Mouse (Mus musculus) heart, embryonic 12.5 days (tissue): ENCODE results near the gene Fam78a. TPM values are rescaled to one million over a fixed set of nuclear protein-coding genes. Genes with fewer than 3 reads are reported as not detected.

Experiments used
- ATAC-seq: fragments of 200-750 bp; cut with Nextera tagmentation; 2 replicates; pipeline ENCODE4 v1.8.0; 2017; ENCODE audit warnings: moderate TSS enrichment, moderate library complexity; ENCODE audit not compliant: insufficient number of reproducible peaks, low FRiP score
- H3K27ac ChIP-seq: fragments of 300-500 bp; sonication (generic); 2 replicates; pipeline ENCODE4 v1.5.1; 2016; ENCODE audit warnings: mild to moderate bottlenecking, moderate library complexity; ENCODE audit not compliant: poor library complexity, severe bottlenecking
- H3K27me3 ChIP-seq: fragments of 300-500 bp; sonication (generic); replicated peaks from 2 replicates; pipeline ENCODE4 v1.6.1; 2016; ENCODE audit warnings: mild to moderate bottlenecking, moderate library complexity
- H3K36me3 ChIP-seq: fragments of 300-500 bp; sonication (generic); 2 replicates; pipeline ENCODE4 v1.6.1; 2016; ENCODE audit warnings: mild to moderate bottlenecking, moderate library complexity
- H3K4me1 ChIP-seq: fragments of 300-500 bp; sonication (generic); replicated peaks from 2 replicates; pipeline ENCODE4 v1.6.1; 2016; ENCODE audit warnings: mild to moderate bottlenecking
- H3K4me2 ChIP-seq: fragments of 300-500 bp; sonication (generic); 2 replicates; pipeline ENCODE4 v1.6.1; 2016; ENCODE audit warnings: mild to moderate bottlenecking, moderate library complexity
- H3K4me3 ChIP-seq: fragments of 300-500 bp; sonication (generic); 2 replicates; pipeline ENCODE4 v1.5.1; 2016; ENCODE audit warnings: mild to moderate bottlenecking
- H3K9ac ChIP-seq: fragments of 300-500 bp; sonication (generic); 2 replicates; pipeline ENCODE4 v1.6.1; 2016; ENCODE audit warnings: mild to moderate bottlenecking, moderate library complexity
- H3K9me3 ChIP-seq: fragments of 300-500 bp; sonication (generic); replicated peaks from 2 replicates; pipeline ENCODE4 v1.6.1; 2016; ENCODE audit warnings: mild to moderate bottlenecking, moderate library complexity
- WGBS: fragments of 180-500 bp; shearing (Covaris S2); methylation state at CpG from one replicate; pipeline ENCODE4 v1.1.7; 2016; 5-methylcytosine and 5-hydroxymethylcytosine counted together
- polyA plus RNA-seq: library from polyadenylated mRNA; unstranded; fragments of >200 nt; fragmentation: Nextera tagmentation; extraction: Ambion mirVana; gene quantifications from 2 replicates; pipeline ENCODE4 v1.2.1, GENCODE M21; 2016

Gene Fam78a
- polyA plus RNA-seq, 1 experiment from 2014 or later: 50.7 TPM

GRCm38 (mm10) chr2:32058716-32059115 is 25.9 kb downstream of the Fam78a start:
- no peak overlapping the region for H3K9ac ChIP-seq
- no peaks in the 10 kb centered on the region for H3K9me3 ChIP-seq
- WGBS: 44% methylated on average over 5 of the region's 5 CpGs
- H3K36me3 ChIP-seq: peaks cover 3% of the 10 kb centered on the region; the same call in 1 of the 2 replicates
- no peak overlapping the region for H3K4me3 ChIP-seq
- no peaks in the 10 kb centered on the region for H3K27me3 ChIP-seq
- peak overlapping the region; percentile 91; the same call in 1 of the 2 replicates for H3K27ac ChIP-seq
- peaks cover 90% of the 10 kb centered on the region for H3K4me1 ChIP-seq
- no peak for ATAC-seq
- H3K4me2 ChIP-seq: no peak overlapping the region

- Histone ChIP-seq H3K9me3 (no peaks in the 10 kb centered on the region), H3K4me2 (no peak overlapping the region), H3K4me1 (peaks cover 90% of the 10 kb centered on the region), H3K27me3 (no peaks in the 10 kb centered on the region), H3K36me3 (peaks cover 7% of the 10 kb centered on the region; the same call in 1 of the 2 replicates), H3K9ac (no peak overlapping the region), H3K27ac (peak overlapping the region; percentile 91; the same call in 1 of the 2 replicates), H3K4me3 (no peak overlapping the region)
- ATAC-seq: no peak
- WGBS: 82% methylated on average over 9 of the region's 9 CpGs
These were observed 26.4 kb downstream of the Fam78a start for GRCm38 (mm10) chr2:32058241-32058640.

- WGBS: 73% methylated on average over 4 of the region's 4 CpGs
- Histone ChIP-seq H3K4me3 (no peak overlapping the region), H3K4me1 (peaks cover 86% of the 10 kb centered on the region), H3K9ac (no peak overlapping the region), H3K9me3 (no peaks in the 10 kb centered on the region), H3K27ac (peak overlapping the region; percentile 91), H3K4me2 (no peak overlapping the region), H3K27me3 (no peaks in the 10 kb centered on the region), H3K36me3 (peaks cover 7% of the 10 kb centered on the region; the same call in 1 of the 2 replicates)
- no peak for ATAC-seq
These were observed 26.9 kb downstream of the Fam78a start for GRCm38 (mm10) chr2:32057794-32058193.

GRCm38 (mm10) chr2:32057360-32057759 is 27.3 kb downstream of the Fam78a start:
- Histone ChIP-seq H3K27me3 (no peaks in the 10 kb centered on the region), H3K4me3 (no peak overlapping the region), H3K36me3 (peaks cover 10% of the 10 kb centered on the region), H3K4me1 (peaks cover 85% of the 10 kb centered on the region), H3K9me3 (no peaks in the 10 kb centered on the region), H3K9ac (peak overlapping the region; percentile 49; the same call in 1 of the 2 replicates), H3K27ac (peak overlapping the region; percentile 91), H3K4me2 (no peak overlapping the region)
- WGBS: 77% methylated on average over 2 of the region's 2 CpGs
- no peak for ATAC-seq

GRCm38 (mm10) chr2:32056524-32056923 is 28.1 kb downstream of the Fam78a start:
- Histone ChIP-seq H3K9ac (no peak overlapping the region), H3K9me3 (no peaks in the 10 kb centered on the region), H3K27me3 (no peaks in the 10 kb centered on the region), H3K4me3 (no peak overlapping the region), H3K4me2 (no peak overlapping the region), H3K27ac (peak overlapping the region; percentile 91), H3K36me3 (peaks cover 19% of the 10 kb centered on the region), H3K4me1 (peaks cover 85% of the 10 kb centered on the region)
- no peak for ATAC-seq
- WGBS: 46% methylated on average over 10 of the region's 10 CpGs

- no peak overlapping the region for H3K9ac ChIP-seq
- 0 out of 2 replicates have a peak, but pooled peaks have one; percentile 31 for ATAC-seq
- H3K9me3 ChIP-seq: no peaks in the 10 kb centered on the region
- WGBS: 36% methylated on average over 7 of the region's 7 CpGs
- H3K36me3 ChIP-seq: peaks cover 29% of the 10 kb centered on the region
- peak overlapping the region; percentile 93 for H3K27ac ChIP-seq
- peak overlapping the region; percentile 11 for H3K4me2 ChIP-seq
- H3K27me3 ChIP-seq: no peaks in the 10 kb centered on the region
- no peak overlapping the region for H3K4me3 ChIP-seq
- peaks cover 76% of the 10 kb centered on the region for H3K4me1 ChIP-seq
These were observed 29.2 kb downstream of the Fam78a start for GRCm38 (mm10) chr2:32055357-32055965.

- 71% methylated on average over 7 of the region's 7 CpGs for WGBS
- no peak for ATAC-seq
- Histone ChIP-seq H3K27me3 (no peaks in the 10 kb centered on the region), H3K4me3 (no peak overlapping the region), H3K36me3 (peaks cover 59% of the 10 kb centered on the region), H3K27ac (no peak overlapping the region), H3K9me3 (no peaks in the 10 kb centered on the region), H3K9ac (peak overlapping the region; percentile 0; the same call in 1 of the 2 replicates), H3K4me2 (no peak overlapping the region), H3K4me1 (peaks cover 62% of the 10 kb centered on the region)
These were observed 32.2 kb downstream of the Fam78a start for GRCm38 (mm10) chr2:32052418-32052817.

- Histone ChIP-seq H3K9me3 (no peaks in the 10 kb centered on the region), H3K9ac (no peak overlapping the region), H3K27ac (0 out of 2 replicates have a peak overlapping the region, but pooled peaks have one; percentile 11), H3K4me1 (peaks cover 62% of the 10 kb centered on the region), H3K36me3 (peaks cover 65% of the 10 kb centered on the region), H3K4me2 (no peak overlapping the region), H3K4me3 (no peak overlapping the region), H3K27me3 (no peaks in the 10 kb centered on the region)
- no peak for ATAC-seq
- WGBS: 58% methylated on average over 8 of the region's 8 CpGs
These were observed 32.9 kb downstream of the Fam78a start for GRCm38 (mm10) chr2:32051791-32052190.

- Histone ChIP-seq H3K27ac (peak overlapping the region; percentile 63), H3K4me2 (no peak overlapping the region), H3K9me3 (no peaks in the 10 kb centered on the region), H3K9ac (0 out of 2 replicates have a peak overlapping the region, but pooled peaks have one; percentile 16), H3K4me1 (peaks cover 55% of the 10 kb centered on the region), H3K27me3 (no peaks in the 10 kb centered on the region), H3K4me3 (no peak overlapping the region), H3K36me3 (peaks cover 78% of the 10 kb centered on the region)
- ATAC-seq: no peak
- WGBS: 80% methylated on average over 10 of the region's 10 CpGs
These were observed 37.3 kb downstream of the Fam78a start for GRCm38 (mm10) chr2:32047323-32047722.

- Histone ChIP-seq H3K4me1 (peaks cover 45% of the 10 kb centered on the region), H3K27me3 (no peaks in the 10 kb centered on the region), H3K4me2 (peak overlapping the region; percentile 8; the same call in 1 of the 2 replicates), H3K9ac (no peak overlapping the region), H3K27ac (peak overlapping the region; percentile 93), H3K9me3 (no peaks in the 10 kb centered on the region), H3K36me3 (peaks cover 73% of the 10 kb centered on the region), H3K4me3 (no peak overlapping the region)
- 45% methylated on average over 10 of the region's 10 CpGs for WGBS
- ATAC-seq: no peak
These were observed 38.6 kb downstream of the Fam78a start for GRCm38 (mm10) chr2:32046009-32046408.

- 63% methylated on average over 6 of the region's 6 CpGs for WGBS
- no peak for ATAC-seq
- Histone ChIP-seq H3K36me3 (peaks cover 71% of the 10 kb centered on the region), H3K4me3 (no peak overlapping the region), H3K27me3 (no peaks in the 10 kb centered on the region), H3K9ac (0 out of 2 replicates have a peak overlapping the region, but pooled peaks have one; percentile 11), H3K9me3 (no peaks in the 10 kb centered on the region), H3K4me1 (peaks cover 45% of the 10 kb centered on the region), H3K27ac (peak overlapping the region; percentile 93), H3K4me2 (no peak overlapping the region)
These were observed 39.3 kb downstream of the Fam78a start for GRCm38 (mm10) chr2:32045375-32045774.
